Mouse (Mus musculus): ENCODE results near the gene Wdr24.

Gene Wdr24

DNA sequence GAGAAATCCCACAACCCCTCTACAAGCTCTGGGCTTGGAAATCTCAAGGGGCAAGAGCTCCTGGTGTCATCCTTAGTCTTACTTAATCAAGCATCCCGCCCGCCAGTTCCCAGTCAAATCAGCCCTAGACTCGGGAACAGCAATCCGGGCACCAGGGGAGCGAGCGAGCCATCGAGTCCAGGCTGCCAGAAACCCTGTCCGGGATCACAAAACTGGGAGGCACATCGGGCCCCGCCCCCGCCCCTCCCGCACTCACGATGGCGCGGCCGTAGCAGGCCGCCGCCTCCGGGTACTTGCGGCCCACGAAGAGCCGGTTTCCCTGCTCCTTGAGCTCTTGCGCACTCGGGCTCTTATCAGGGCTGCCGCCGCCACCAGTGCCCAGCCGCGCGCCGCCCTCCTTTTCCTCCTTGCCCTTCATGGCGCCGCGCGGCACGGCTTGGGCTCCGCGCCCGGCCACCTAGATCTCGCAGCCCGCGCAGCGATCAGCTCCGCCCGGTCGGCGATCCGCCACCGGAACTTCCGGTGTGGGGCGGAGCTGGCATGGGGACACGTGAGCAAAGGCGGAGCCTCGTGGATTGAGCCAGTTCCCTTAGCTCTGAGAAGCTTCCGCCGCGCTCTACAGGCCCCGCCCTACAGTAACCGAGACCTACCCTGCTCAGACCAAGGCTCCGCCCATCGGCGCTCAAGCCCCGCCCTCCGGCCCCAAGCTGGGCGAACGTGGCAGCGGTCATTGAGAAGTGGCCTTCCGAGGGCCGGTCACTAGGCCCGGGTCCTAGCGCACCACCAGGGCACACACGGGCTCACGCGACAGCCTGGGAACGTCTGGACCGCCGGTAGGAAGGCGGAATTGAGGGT is 9.2 kb downstream of the Wdr24 start:
- peak; percentile 100 for DNase-seq

DNA sequence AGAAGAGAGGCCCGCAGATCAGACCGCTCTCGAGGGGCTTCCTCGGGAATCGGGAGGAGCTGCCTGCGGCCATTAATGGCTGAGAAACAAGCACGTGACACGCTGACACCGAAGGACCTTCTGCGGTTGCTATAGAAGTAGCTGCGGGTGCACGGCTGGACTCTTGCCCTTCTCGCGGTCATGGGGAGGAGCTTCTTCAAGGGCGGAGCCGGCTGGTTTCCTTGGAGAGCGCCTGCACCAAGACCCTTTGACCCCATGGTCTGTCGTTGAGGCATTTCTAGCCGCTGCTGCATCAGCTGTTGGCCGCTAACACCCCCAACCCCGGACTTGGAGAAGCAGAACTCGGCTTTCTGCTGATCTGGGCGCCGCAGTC is 9.8 kb downstream of the Wdr24 start, which contains the start of gene Stub1:
Gene Stub1 (minus strand): TSS at position 114 of the 373 bp plus-strand sequence.
- peak; percentile 97 for DNase-seq

DNA sequence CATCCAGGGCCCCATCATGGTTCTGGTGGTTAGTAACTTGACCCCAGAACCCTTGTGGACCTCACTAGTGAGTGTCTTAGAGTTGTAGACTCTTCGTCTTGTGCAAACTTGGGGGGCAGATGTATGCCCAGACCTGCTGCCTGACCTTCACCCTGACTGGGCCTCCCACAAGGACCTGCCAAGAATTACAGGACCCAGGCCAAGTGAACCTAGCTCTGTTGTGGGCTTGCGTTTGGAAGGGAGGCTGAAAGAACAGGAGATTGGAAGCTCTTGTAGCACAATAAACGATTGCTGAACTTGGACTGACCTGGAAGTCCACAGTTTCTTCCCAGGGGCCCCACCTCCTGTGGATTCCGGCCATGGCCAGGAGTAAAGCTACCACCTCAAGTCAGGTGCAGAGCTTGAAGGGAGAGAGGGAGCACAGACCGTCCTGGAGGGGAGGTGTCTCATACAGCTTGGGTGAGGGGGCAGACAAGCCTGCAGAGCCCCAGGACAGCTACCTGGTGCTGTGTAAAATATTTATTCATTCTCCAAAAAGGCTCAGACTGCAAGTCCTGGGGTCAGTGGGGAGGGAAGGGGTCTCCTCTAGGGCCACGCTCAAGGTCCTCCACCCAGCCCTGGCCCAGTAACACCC is 10.7 kb downstream of the Wdr24 start:
- DNase-seq, result peak; percentile 73

DNA sequence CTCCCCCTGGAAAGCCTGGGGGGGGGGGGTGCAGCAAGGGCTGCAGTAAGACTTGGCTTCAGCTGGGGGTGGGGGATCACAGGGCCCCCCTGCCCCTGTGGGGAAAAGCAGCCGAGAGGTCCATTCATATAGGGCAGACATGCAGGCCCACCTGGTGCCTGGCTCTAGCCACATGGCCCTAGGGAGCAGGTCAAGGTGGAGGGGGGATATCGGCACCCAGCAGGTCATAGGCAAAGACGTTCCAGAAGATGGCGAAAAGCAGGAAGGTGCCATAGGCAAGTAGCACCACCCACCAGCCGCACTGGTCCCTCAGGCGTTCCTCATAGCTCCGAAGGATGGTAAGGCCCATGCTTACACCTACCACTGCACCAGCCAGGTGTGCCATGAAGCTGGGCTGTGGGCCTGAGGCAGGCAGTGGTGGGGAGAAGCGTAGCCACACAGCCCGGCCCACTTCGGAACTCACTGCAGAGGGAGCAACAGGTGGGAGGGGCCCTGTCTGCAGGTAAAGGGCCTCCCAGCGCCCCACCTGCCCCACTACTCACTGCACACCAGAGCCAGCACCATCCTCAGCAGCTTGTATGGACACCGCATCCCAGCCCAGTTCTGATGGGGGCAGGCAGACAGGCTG is 11.3 kb downstream of the Wdr24 start:
- no peak for DNase-seq

DNA sequence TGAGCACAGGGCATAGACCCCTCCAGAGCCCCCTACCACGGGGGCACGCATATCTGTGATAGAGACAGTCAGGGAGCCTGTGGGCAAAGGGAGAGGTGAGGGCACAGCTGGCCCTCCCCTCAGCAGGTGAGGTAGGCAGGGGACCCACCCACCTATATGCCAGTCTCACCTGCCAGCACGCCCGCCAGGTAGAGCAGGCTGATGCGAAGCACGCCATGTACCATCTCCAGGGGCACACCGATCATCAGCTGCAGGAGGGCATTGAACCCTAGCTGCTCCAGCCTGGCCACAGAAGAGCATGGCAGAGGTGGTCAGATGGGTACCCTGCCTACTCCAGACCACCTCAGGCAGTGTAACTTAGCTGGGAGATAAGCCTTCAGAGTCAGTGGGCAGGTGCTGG is 11.9 kb downstream of the Wdr24 start:
- DNase-seq, result no peak

DNA sequence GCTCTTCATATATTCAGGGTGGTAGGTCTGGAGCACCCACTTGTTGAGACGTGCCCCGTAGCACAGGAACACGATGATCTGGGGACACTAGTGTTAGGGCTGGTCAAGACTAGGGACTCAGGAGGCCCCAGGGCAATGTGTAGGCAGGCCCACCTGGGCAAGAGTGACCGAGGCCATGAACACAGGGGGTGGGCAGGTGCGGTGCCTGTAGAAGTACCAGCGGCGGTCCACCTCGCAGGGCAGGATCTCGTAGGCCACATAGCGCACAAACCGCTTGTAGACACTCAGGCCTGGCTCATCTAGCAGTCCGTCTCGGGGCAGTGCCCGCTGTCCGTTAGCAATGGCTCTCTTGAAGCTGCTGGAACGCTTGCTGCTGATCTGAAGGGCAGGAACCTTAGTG is 12.4 kb downstream of the Wdr24 start:
- DNase-seq, result no peak

DNA sequence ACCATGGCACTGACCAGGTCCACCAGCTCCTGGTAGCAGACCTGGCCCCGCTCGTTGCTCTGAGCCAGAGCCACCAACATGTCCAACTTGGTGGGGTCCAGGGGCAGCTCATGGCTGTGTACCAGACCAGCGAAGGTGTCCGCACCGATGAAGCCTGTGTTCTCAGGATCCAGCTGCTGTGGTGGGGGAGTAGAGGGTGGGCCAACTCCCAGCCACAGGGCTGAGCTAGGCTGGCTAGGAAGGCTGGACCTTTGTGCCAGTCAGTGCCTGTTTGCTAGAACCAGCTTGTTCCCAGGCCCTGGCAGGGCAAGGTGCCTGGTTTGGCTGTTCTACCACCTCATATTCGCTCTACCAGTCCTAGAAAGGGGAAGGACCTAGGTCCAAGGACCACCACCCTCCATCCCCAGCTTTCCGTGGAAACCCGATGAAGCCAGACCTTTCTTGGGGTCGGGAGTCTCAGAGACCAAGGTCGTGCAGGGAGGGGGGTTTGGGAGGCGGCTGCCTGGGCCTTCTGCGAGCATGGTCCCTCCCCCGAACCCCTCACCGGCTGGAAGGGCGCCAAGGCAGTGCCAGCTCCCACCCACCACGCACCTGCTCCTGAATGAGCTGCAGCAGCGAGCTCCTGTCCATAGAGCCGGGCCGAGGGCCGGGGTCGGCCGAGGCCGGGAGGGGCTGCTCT is 13.1 kb downstream of the Wdr24 start:
- peak; percentile 64 for DNase-seq

DNA sequence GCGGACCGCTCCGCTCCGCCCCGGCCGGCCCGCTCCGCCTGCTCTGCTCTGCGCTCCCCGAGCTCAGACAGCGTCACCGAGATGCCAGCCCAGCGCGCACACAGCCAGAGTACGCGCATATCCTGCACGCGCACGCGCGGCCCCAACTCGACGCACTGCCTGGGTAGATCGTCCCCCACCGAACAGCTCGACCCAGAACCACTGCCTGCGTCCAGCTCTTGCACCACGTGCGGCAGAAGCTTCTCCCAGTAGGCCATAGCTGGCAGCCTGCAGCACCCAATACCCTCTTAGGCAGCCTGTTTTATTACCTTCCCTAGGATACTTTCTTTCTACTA is 13.6 kb downstream of the Wdr24 start, which contains the start of gene Rhbdl1:
Gene Rhbdl1 (minus strand): TSS at position 220 of the 335 bp plus-strand sequence.
- DNase-seq, result peak; percentile 85

DNA sequence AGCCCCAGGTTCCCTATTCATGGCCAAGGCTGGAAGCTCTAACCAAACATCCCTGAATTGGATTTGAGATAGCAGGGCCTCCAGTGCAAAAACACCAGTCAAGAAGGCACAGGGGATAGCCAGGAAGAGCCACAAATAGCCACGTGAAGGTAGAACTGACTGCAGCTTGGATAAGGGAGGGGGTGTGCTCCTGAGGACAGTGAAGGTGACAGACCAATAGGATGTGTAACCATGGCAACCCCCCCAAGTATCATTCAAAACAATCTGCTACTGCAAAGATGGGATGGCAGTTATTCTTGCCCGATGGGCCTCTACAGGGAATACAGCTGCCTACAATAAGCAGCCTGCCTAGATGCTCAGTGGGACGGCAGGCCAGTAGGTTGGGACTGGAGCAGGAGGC is 14.1 kb downstream of the Wdr24 start:
- DNase-seq, result no peak

DNA sequence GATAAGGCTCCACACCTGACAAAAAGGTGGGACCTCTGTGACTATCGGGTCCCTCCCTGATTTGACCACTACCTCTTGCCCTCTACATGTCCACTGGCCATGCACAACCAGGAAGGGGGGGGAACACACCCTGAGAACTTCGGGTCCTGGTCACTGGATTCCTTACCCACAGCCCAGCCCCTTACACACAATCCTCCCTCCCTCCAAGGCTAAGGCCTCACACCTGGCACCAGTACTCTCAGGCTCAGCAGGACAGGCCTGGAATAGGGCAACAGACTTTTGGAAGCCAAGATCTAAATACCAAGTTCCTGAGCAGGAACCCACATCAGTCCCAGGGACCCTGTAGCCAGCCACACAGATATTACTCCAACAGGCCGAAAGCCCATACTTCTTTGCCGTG is 15.5 kb downstream of the Wdr24 start:
- DNase-seq, result no peak

DNA sequence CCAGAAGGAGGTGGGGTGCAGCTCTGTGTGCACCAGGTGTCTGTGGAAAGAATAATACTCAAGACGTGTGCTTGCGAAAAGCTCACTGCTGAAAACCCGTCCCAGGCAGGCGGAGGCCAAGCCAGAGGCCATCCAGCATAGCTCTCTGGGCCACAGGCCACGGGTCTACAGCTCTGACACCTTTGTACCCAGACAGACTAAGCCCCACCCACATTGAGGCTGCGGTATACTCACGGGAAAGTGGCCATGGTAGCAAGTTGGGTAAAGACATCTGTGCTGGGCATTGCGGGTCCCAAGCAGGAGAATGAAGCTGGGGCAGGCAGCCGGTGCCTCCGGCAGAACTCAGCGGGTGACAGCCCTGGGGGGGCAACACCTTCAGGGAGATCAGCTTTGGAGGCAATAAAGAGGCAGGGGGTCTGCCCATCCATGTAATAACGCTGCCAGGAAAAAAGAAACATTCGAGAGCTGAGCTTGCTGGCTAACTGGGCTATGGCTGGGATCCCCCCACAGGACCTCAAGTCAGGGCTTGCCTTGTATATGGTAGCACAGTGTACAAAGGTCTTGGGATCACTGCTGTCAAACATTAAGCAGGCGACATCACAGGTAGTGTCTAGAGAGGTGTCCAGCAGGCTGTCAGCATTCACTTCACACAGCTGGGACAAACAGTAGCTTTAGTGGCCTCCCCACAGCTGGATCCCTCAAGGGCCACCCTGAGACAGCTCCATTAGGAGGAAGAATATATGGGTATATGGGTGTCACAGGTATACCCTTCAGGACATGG is 16.2 kb downstream of the Wdr24 start:
- DNase-seq, result peak; percentile 64

DNA sequence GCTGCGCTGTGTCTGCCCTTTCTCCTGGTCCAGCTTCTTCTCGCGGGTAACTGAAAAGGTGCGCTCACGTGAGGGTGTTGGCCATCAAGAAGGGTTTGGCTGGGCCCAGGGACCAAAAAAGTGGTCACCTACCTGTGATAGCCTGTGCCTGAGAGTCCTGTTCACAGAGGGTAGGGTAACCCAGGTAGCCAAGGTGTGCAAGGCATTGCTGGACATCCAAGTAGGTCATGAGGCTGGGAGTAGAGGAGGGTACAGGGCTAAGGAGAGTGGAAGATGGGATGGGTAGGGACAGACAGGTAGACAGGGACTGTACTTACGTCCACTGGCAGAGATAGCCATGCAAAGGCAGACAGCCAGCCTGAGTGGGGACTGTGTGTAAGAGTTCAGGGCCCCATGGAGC is 17.1 kb downstream of the Wdr24 start:
- DNase-seq, result no peak

DNA sequence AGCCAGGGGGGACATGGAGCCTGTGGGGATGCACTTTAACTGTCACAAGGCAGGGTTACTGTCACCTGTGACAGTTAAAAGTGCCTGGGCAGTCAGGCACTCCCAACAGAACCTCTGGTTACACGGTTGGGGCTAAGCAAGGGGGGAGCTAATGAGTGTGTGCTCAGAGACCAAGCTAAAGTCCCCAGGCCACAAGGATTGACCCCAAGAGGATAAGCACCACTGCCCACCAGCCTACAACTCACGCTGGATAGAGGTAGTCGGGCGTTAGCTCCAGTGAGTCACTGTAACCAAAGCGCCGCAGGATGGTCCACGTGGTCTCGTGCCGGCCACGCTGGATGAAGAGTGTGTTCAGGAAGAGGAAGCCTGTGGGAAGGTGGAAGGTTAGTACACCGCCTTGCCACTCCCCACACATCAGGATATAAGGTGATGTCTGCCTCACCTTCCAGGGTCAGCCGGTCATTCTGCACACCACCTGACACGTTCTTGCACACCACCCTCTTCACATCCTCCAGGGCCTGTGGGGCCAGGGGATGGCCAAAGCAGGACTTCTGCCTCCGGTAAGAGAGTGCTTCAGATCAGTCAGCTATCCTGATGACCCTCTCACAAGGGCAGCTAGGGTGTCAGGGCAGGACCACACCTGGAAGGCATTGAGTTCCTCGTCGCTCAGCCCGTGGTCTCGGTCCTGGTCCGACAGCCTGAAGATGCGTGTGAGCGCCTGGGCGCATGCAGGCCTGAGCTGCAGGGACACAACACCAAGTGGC is 17.9 kb downstream of the Wdr24 start, which contains the start of gene Gm20683:
Gene Gm20683 (minus strand): TSS at position 647 of the 764 bp plus-strand sequence.
- DNase-seq, result no peak

DNA sequence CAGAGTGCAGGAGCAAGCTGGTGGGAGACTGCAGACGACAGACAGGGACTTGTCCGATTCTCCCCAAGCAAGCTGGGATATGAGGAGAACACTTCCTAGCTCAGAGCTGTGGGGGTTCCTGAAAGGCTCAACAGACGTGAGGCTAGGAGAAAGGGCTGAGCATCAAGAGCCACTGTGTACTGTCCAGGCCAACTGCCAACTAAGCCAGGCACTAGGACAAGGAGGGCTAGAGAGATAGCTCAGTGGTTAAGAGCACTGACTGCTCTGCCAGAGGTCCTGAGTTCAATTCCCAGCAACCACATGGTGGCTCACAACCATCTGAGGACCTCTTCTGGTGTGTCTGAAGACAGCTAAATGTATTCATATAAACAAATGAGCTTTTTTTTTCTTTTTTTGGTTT is 19.1 kb downstream of the Wdr24 start:
- DNase-seq, result no peak

DNA sequence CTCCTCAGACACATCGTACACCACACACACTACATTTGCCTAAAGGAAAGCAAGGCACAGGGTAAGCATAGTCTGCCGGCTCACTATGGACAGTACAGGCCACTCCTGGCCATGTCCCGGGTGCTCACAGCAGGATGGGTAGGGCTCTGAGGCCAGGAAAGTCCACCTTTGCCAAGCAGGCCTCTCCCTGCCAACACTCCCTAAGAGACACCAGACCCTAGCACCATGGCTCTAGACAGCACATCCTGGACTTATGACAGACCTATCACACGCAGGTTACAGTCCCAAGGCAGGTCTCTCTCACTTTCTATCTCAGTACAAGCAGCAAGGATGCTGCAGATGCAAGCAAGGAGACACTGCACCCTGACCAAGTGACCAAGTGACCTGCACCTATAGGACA is 19.7 kb downstream of the Wdr24 start:
- no peak for DNase-seq

DNA sequence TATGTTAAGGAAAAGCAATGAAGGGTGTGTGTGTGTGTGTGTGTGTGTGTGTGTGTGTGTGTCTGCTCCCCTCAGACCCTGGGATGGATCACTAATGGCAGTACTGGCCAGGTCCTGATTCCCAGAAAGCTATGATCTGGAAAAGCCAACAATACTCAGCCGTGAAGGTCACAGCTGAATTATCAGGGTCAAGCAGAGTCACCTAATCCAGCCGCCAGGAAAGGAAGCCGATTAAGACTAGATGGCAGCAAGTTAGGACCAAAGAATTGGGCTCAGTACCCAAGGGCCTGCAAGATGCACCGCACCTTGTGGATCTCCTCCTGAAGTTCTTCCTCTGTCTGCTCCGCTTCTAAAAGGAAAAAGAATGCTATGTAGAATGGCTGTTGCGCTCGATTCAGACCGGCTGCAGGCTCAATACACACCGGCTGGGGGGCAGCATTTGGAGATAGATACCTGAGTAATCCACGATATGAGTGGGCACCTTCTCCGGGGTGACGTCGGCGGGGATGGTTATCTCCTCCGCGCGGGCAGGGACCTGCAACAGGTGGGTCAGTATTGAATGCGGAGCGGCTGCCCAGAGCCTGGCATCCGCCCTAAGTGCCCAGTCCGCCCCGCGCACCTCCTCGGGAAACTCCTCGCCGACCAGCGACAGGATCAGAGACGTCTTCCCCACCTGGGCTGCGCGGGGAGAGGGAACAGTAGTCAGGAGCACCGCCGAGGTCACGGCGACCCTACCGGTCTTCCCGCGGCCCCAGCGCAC is 20.4 kb downstream of the Wdr24 start:
- no peak for DNase-seq

DNA sequence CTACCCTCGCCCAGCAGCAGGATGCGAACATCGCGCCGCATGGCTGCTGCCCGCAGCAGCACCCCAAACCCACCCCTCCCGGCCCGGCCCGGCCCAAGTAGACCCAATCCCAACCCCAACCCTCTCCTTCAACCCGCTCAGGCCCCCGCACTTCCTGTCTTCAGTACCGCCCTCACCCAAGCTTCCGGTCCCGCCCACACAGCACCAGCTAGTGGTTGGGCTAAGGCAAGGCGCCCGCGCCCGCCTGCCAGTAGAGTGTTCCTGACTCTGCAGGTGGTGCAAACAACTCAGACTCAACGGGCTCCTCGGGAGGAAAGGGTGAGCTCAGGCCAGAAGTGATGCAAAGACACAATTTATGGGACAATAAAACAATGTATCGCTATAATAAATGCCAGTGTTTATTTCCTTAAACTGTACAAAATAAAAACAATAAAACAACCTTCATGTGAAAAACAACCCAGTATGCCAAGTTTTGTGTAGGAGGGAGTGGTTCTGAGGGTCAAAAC is 21.0 kb downstream of the Wdr24 start, which contains the start of gene Rhot2:
Gene Rhot2 (minus strand): TSS at position 456 of the 506 bp plus-strand sequence.
- DNase-seq, result peak; percentile 96

DNA sequence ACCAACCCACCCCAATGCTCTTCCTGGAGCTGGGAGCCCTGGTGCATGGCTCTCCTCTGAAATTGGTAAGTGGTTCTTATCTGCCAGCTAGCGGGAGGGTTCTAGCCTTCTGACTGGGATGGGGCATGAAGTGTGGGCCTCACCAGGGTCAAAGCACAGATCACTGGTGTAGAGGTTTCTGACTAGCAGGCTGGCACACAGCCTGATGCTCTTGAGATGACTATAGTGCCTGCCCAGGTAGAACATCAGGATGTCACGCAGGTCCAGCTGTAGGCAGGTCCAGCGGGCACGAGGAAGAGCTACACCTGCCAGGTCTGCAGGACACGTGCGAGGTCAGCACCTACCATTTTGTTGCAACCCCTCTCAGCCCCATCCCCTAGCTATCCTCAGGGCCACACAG is 36.8 kb downstream of the Wdr24 start:
- no peak for DNase-seq

DNA sequence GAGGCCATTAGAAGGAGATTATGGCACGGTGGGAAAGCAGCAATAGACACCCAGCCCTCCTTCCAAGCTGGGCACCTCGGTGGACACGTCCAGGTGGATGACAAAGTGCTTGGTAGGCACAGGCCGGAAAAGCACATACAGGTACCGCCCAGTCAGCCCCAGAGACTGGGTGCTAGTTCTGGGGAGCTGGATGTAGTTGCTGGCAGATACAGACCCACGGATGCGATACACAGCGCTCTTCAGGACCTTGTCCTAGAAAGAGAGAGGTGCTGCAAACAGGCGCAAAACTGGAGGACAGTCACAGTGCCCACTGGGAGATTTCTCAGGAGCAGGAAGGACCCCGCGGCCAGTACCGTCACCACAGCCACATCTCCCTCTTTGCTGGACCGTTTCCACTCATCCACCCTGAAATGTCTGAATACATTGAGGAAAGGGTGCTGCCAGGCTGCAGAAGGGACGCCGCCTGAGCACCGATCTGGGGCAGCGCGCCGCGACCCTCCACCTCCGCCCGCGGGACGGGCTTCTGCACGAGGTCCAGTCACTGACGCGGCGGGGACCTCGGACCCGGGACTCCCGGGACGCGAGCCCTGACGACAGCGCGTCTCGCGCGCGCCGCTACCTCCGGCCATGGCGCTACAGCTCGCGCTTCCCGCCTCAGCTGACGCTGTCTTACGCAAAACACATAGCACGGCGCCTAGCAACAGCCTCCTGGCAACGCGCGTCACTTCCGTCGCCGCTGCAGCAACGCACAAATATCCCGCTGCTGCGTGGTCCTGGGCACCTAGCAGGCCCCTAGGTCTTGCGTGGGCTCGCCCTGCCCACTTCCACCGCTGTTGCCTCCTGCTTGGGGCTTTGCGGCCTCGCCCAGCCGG is 37.6 kb downstream of the Wdr24 start, which contains the start of gene Wdr90:
Gene Wdr90 (minus strand): TSS at position 670 of the 872 bp plus-strand sequence.
- DNase-seq, result peak; percentile 95
